ENCODE assay signal across 8 mouse cellular contexts in genomic region chr2:181213021-181213445, GRCm38 (mm10). TPM values are rescaled to one million over a fixed set of nuclear protein-coding genes. Genes with fewer than 3 reads are reported as not detected.
DNase-seq lines count a peak whose midpoint lies in the region; ATAC-seq and TF ChIP-seq lines count a peak whose summit lies in the region.

TSS of gene Srms (minus strand) at chr2:181213185.

- H3K9me3 ChIP-seq in forebrain, embryonic 10.5 days: no peaks in the 10 kb centered on the region
- H3K9me3 ChIP-seq in hindbrain, embryonic 15.5 days: no peaks in the 10 kb centered on the region
- no peaks in the 10 kb centered on the region for H3K9me3 ChIP-seq in midbrain, embryonic 14.5 days (ENCODE audit: control insufficient read depth, low read length)

- H3K4me1 ChIP-seq in cerebellum, adult 2 months (ENCODE audit: control insufficient read depth, insufficient read depth, low read length): no peaks in the 10 kb centered on the region
- peaks cover 19% of the 10 kb centered on the region for H3K4me1 ChIP-seq in forebrain, embryonic 10.5 days
- H3K4me1 ChIP-seq in hindbrain, embryonic 15.5 days (replicated peaks): peaks cover 11% of the 10 kb centered on the region
- H3K4me1 ChIP-seq in midbrain, embryonic 14.5 days (ENCODE audit: control insufficient read depth, insufficient read depth, low read length): peaks cover 12% of the 10 kb centered on the region; the same call in 1 of the 2 replicates

- no peak for TF ChIP-seq CTCF in cerebellum, adult 2 months (IDR thresholded peaks at IDR 0.05; ENCODE audit: borderline replicate concordance, insufficient read depth, low read depth, low read length)

- peak within 1 kb of the TSS; percentile 20; the same call in 1 of the 2 replicates for H3K9ac ChIP-seq in hindbrain, embryonic 15.5 days
- no peak within 1 kb of the TSS for H3K9ac ChIP-seq in midbrain, embryonic 14.5 days (replicated peaks; ENCODE audit: low read length)

- no peak for DNase-seq in cerebellum, adult 2 months
- no peak for DNase-seq in cerebellum, postnatal 14 days
- DNase-seq in forebrain, embryonic 10.5 days (ENCODE audit: extremely low spot score, low spot score): peak; percentile 40
- DNase-seq in liver (peak; percentile 52), adipocyte (ENCODE audit: low spot score) (no peak)
- DNase-seq in midbrain, embryonic 14.5 days: no peak
- DNase-seq in frontal cortex, adult 2 months (ENCODE audit: extremely low spot score in 1 of 2, low spot score in 1 of 2): no peak

- no peaks in the 10 kb centered on the region for H3K27me3 ChIP-seq in cerebellum, adult 2 months (ENCODE audit: control insufficient read depth, insufficient read depth, low read length)
- peaks cover 67% of the 10 kb centered on the region for H3K27me3 ChIP-seq in forebrain, embryonic 10.5 days (ENCODE audit: poor library complexity, severe bottlenecking)
- H3K27me3 ChIP-seq in hindbrain, embryonic 15.5 days: peaks cover 36% of the 10 kb centered on the region
- peaks cover 27% of the 10 kb centered on the region for H3K27me3 ChIP-seq in midbrain, embryonic 14.5 days (ENCODE audit: control insufficient read depth, insufficient read depth, low read length)

- no peak within 1 kb of the TSS for H3K27ac ChIP-seq in cerebellum, adult 2 months (ENCODE audit: insufficient read depth, low read length)
- H3K27ac ChIP-seq in forebrain, embryonic 10.5 days: no peak within 1 kb of the TSS
- H3K27ac ChIP-seq in hindbrain, embryonic 15.5 days (replicated peaks): no peak within 1 kb of the TSS
- H3K27ac ChIP-seq in midbrain, embryonic 14.5 days (replicated peaks; ENCODE audit: low read depth, low read length): no peak within 1 kb of the TSS

- H3K4me3 ChIP-seq in cerebellum, adult 2 months (replicated peaks; ENCODE audit: insufficient read depth, low read depth, low read length): peak within 1 kb of the TSS; percentile 15
- H3K4me3 ChIP-seq in forebrain, embryonic 10.5 days: peak within 1 kb of the TSS; percentile 48
- H3K4me3 ChIP-seq in hindbrain, embryonic 15.5 days: peak within 1 kb of the TSS; percentile 29
- peak within 1 kb of the TSS; percentile 18; the same call in 1 of the 2 replicates for H3K4me3 ChIP-seq in midbrain, embryonic 14.5 days (replicated peaks; ENCODE audit: low read depth, low read length)

- no peak for ATAC-seq in hindbrain, embryonic 15.5 days (ENCODE audit: low FRiP score, low read depth)
- ATAC-seq in midbrain, embryonic 14.5 days (ENCODE audit: low FRiP score, low TSS enrichment): no peak

- H3K4me2 ChIP-seq in hindbrain, embryonic 15.5 days: peak within 1 kb of the TSS; percentile 53
- peak within 1 kb of the TSS; percentile 41 for H3K4me2 ChIP-seq in midbrain, embryonic 14.5 days (ENCODE audit: low read length)

- 12% methylated on average over 17 of the region's 17 CpGs for WGBS in cerebellum, adult 2 months
- WGBS in forebrain, embryonic 10.5 days: under 1% methylated on average over 17 of the region's 17 CpGs
- 2% methylated on average over 17 of the region's 17 CpGs for WGBS in hindbrain, embryonic 15.5 days
- 2% methylated on average over 17 of the region's 17 CpGs for WGBS in midbrain, embryonic 14.5 days

- TF ChIP-seq POLR2A in cerebellum, adult 2 months (IDR thresholded peaks at IDR 0.05; ENCODE audit: borderline replicate concordance, insufficient read depth, low read length): no peak

- no peaks in the 10 kb centered on the region for H3K36me3 ChIP-seq in forebrain, embryonic 10.5 days (replicated peaks)
- H3K36me3 ChIP-seq in hindbrain, embryonic 15.5 days: no peaks in the 10 kb centered on the region
- no peaks in the 10 kb centered on the region for H3K36me3 ChIP-seq in midbrain, embryonic 14.5 days (ENCODE audit: control insufficient read depth, insufficient read depth, low read length)

RNA-seq across cellular contexts. Expression of gene Srms, which starts in this region (rescaled TPM):
- polyA plus RNA-seq in cerebellum, adult 2 months (2012; rRNA removed): 0.41 and 0.46 TPM in 2 replicates
- polyA plus RNA-seq in forebrain, embryonic 10.5 days (2016; fragmentation: Nextera tagmentation; extraction: Ambion mirVana): 0.12 and 0.15 TPM in 2 replicates
- 0.18 and 0.20 TPM in 2 replicates for polyA plus RNA-seq in hindbrain, embryonic 15.5 days (2015; fragmentation: Nextera tagmentation; extraction: Ambion mirVana)
- polyA plus RNA-seq in midbrain, embryonic 14.5 days (2014; fragmentation: Nextera tagmentation; extraction: Ambion mirVana): 0.11 and 0.16 TPM in 2 replicates
- 0.44 and 0.50 TPM in 2 replicates for polyA plus RNA-seq in frontal cortex, adult 2 months (2012; rRNA removed)

Comparison
In these comparisons a context has a peak if more than half of its experiments do, and no peak if none do; other contexts are left out.
1. Peak in DNase-seq and H3K4me3 ChIP-seq in forebrain, embryonic 10.5 days; RNA of the gene not detected or under 1 TPM.